9 mouse cellular contexts compared by ENCODE assay signal in genomic region chr5:124162577-124162976, GRCm38 (mm10). TPM values are rescaled to one million over a fixed set of nuclear protein-coding genes. Genes with fewer than 3 reads are reported as not detected.
DNase-seq lines count a peak whose midpoint lies in the region; ATAC-seq lines count a peak whose summit lies in the region.
"Had no signal": no experiment of that assay in that cellular context is flagged by ENCODE, and none has a peak within 500 bp of the region (broad histone marks: within the 10 kb centered on the region; RNA-seq: fewer than 3 reads in every experiment).

No protein-coding gene starts in this region.

- H3K4me1 ChIP-seq in liver, embryonic 11.5 days (replicated peaks; ENCODE audit: control insufficient read depth, insufficient read depth, low read length): peaks cover 59% of the 10 kb centered on the region

- H3K27me3 ChIP-seq in liver, embryonic 11.5 days (replicated peaks; ENCODE audit: control insufficient read depth, insufficient read depth, low read length): no peaks in the 10 kb centered on the region; the same call in 1 of the 2 replicates
- H3K27me3 ChIP-seq: embryonic facial prominence, embryonic 15.5 days had no signal

- H3K4me3 ChIP-seq in liver, embryonic 11.5 days (ENCODE audit: low read depth, low read length): no peak overlapping the region
- H3K4me3 ChIP-seq: embryonic facial prominence, embryonic 15.5 days had no signal

- peak; percentile 73 for ATAC-seq in inflammation-experienced regulatory T-cells, adult 6 months
- peak; percentile 59 for ATAC-seq in liver, embryonic 11.5 days (replicated peaks; ENCODE audit: low FRiP score)

- WGBS in liver, embryonic 11.5 days: 67% methylated on average over 5 of the region's 5 CpGs

- peak; percentile 84 for DNase-seq in 3T3-L1 (ENCODE audit: low read depth, low spot score)
- peak; percentile 83 for DNase-seq in NIH3T3 (ENCODE audit: low read depth)
- DNase-seq in cerebellum, postnatal 36 days: peak; percentile 77 to 80
- peak; percentile 51 to 54 for DNase-seq in gastrocnemius, postnatal 36 days
- DNase-seq in liver, embryonic 11.5 days (ENCODE audit: low spot score): no peak
- peak; percentile 48 for DNase-seq in neural tube, embryonic 10.5 days (ENCODE audit: extremely low spot score, low spot score)
- DNase-seq in thymus, postnatal 25 days: peak; percentile 89

- H3K27ac ChIP-seq in liver, embryonic 11.5 days (ENCODE audit: low read depth, low read length): no peak overlapping the region
- H3K27ac ChIP-seq: embryonic facial prominence, embryonic 15.5 days had no signal

- intact Hi-C loops in gastrocnemius, postnatal 36 days (cut with DNase I): loop anchor here (5.0 kb wide), 1 partner anchor 135 kb away; no protein-coding TSS in a partner anchor

- no peak overlapping the region for H3K9ac ChIP-seq in liver, embryonic 11.5 days (ENCODE audit: low read depth, low read length)
- H3K9ac ChIP-seq: embryonic facial prominence, embryonic 15.5 days had no signal

- H3K4me2 ChIP-seq in liver, embryonic 11.5 days: no peak overlapping the region
- H3K4me2 ChIP-seq: embryonic facial prominence, embryonic 15.5 days had no signal

- H3K9me3 ChIP-seq in liver, embryonic 11.5 days (ENCODE audit: control insufficient read depth, low read length): no peaks in the 10 kb centered on the region
- H3K9me3 ChIP-seq: embryonic facial prominence, embryonic 15.5 days had no signal

- no peaks in the 10 kb centered on the region for H3K36me3 ChIP-seq in liver, embryonic 11.5 days (ENCODE audit: control insufficient read depth, insufficient read depth, low read length)
- H3K36me3 ChIP-seq: embryonic facial prominence, embryonic 15.5 days had no signal

RNA-seq across cellular contexts. Expression of gene Arl6ip4, which starts 46.7 kb away (rescaled TPM):
- total RNA-seq in gastrocnemius, postnatal 36 days (2021): 10 to 100 TPM; 42.8 to 47.6 TPM
- 10 to 100 TPM; 55.1 to 59.0 (median 56.1) TPM for polyA plus RNA-seq in inflammation-experienced regulatory T-cells, adult 6 months (2017; shearing (Covaris generic))
- 122 and 138 TPM in 2 replicates for polyA plus RNA-seq in liver, embryonic 11.5 days (2014; fragmentation: Nextera tagmentation; extraction: Ambion mirVana)

RNA-seq across cellular contexts. Expression of gene Ogfod2, which starts 50.5 kb away (rescaled TPM):
- total RNA-seq in gastrocnemius, postnatal 36 days (2021): 10 to 100 TPM; 10.5 to 10.6 TPM
- polyA plus RNA-seq in inflammation-experienced regulatory T-cells, adult 6 months (2017; shearing (Covaris generic)): 10 to 100 TPM; 16.0 to 23.0 (median 22.9) TPM
- 23.3 and 29.0 TPM in 2 replicates for polyA plus RNA-seq in liver, embryonic 11.5 days (2014; fragmentation: Nextera tagmentation; extraction: Ambion mirVana)
